Mouse (Mus musculus): Measurements from ENCODE around the gene Zdhhc22. TPM values are rescaled to one million over a fixed set of nuclear protein-coding genes. Genes with fewer than 3 reads are reported as not detected.

The Zdhhc22 gene
- polyA plus RNA-seq (2017; shearing (Covaris generic)) = under 1 TPM in 1 of 2 experiments, not detected in 1; 0.60 TPM

DNA sequence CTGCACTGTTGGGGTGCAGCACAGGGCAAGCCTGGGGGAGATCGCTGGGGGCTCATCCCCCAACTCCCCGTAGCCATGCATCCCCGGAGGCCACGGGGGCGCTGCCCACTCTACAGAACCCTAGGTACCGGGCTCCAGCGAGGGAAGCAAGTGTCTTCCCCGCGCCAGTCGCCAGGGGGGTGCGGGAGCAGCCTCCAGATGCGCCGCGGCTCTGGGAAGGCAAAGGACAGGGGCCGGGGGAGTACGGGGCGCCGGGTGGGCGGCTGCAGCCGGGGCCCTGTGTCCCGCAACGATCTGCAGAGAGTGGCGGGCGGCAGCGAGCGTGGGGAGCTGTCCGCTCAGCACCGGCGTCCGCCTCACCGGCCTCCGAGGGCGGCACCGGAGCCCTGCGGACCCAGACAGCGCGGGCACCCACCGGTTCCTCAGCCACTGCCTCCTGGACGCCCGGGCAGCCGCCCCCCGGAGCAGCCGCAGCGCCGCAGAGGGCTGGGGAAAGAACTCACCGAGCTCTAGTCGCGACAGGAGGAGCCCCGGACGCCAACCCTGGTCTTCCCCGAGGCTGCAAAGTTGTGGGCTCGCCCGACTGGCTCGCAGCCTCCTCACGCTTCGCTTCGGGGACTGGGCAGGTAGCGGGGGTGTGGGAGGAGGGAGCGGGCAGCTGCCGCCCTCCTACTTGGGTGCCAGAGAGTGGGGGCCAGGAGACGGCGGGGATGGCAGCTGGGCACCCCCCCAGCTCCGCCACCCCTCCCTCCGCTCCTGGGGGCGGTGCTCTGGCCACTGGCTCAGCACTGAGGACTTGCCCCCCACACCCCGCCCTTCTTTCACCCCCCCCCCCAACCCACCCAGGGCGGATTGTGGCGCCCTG lies at the start of gene Zdhhc22:
Gene Zdhhc22 (minus strand): TSS at position 541 of the 865 bp plus-strand sequence.
- no peak for ATAC-seq

DNA sequence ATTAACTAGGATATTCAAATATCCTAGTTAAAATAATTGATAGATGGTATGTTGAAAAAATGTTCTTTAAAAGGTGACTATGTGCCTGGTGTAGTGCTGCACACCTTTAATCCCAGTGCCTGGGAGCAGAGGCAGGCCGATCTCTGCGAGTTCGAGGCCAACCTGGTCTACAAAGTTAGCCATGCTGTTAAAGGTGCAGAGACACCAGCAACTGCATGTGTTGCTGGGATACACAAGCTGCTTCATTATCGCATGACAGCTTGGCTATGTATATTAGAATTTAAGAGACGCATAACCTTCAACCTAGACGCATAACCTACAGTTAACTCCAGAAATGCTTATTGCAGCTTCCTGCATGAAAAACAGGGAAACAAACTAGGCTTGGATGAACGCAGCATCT lies 46.4 kb upstream of the Zdhhc22 start:
- ATAC-seq = no peak

DNA sequence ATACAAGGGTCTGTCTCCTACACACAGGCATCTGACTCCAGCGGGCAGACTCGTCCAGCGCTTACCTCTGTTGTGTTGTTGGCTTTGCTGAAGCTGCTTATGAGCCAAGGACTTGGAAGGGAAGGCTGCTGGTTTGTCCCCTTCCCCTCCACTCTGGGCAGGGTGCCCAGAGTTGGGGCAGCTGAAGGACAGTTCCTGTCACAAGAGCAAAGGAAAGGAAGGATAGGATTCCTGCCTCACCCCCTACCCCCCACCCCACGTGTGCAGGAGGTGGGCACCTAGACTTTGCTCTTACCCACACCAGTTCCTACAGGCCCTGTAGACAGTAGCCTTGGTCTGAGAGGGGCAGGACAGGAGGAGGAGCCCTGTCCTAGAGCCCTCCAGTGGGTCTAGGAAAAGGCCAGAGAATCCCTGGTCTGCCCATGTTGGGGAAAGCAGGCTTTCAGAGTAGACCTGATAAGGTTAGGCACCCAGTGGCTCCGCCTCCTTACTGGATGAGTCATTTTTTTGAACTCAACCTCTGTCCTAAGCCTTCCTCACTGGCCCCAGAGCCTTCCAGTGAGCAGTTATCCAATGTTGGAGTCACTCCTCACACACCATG lies 41.0 kb upstream of the Zdhhc22 start:
- ATAC-seq = no peak

DNA sequence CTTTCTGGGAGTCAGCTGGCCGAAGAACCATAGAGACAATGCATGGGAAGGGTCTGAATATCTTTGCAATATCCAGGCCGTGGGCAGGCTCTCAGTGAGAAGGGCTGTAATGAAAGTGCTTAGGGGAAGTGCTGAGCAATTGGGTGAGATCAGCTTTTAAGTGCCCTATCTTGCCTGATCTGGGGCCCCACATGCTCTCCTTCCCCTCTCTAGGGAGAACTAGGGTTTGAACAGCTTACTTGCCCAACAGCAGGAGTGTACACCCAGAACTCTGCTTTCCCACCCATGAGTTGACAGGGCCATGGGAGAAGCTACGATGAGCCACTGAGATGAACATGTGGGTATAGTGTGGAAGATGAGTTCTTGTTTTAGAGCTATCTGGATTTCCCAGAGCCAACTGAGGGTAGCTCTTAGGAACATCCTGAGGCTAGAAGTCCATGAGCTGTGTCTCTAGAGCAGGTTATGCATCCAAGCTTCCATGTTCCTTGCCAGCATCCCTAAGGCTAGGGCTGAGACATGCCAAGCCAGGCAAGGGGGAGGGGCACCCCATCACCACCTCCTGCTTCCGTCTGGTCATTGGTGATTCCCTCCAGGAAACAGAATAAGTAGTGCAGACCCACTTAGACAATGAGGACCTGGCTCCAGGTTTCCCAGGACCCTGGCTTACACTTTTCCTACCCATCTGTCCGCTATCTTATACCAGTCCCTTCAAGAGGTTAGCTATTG lies 39.2 kb upstream of the Zdhhc22 start:
- ATAC-seq = no peak

DNA sequence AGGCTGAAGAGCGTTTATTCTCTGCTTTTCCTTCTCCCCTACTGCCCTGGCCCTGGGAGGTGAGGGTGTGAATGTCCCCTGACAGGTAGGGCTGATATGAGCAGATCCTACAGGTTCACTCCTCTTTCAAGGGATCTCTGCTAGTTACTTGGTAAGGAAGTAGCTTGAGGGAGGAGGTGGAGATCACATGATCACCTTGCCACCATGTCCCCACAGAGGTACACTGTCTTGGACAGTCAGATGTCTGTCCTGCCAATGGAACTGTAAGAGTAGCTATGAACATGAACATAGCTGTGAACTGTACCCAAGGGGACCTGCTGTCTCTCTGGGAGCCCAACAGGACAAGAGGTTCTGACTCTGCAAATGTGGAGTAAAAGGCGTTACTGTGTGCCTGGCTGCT lies 37.8 kb upstream of the Zdhhc22 start:
- no peak for ATAC-seq

GRCm38 (mm10) chr12:87027391-87027790 lies 37.2 kb upstream of the Zdhhc22 start:
- ATAC-seq = no peak

DNA sequence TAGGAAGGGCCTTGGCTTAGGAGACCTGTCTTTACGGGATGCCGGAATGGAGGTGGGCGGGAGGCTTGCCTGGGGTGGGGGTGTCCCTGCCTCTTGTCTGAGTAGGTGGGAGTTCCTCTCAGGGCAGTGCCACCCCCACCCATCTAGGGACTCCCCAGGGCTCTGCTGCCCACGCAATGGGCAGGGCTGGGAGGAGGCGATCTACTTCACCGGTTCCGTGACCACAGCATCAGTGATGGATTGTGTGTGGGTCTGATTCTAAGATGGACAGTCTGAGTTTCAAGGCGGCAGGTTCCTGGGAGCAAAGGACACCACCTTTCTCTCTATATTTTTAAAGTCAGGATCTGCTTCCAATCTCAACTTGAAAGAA lies 36.6 kb upstream of the Zdhhc22 start:
- no peak for ATAC-seq

GRCm38 (mm10) chr12:87026109-87026870 lies 36.1 kb upstream of the Zdhhc22 start:
- no peak for ATAC-seq

DNA sequence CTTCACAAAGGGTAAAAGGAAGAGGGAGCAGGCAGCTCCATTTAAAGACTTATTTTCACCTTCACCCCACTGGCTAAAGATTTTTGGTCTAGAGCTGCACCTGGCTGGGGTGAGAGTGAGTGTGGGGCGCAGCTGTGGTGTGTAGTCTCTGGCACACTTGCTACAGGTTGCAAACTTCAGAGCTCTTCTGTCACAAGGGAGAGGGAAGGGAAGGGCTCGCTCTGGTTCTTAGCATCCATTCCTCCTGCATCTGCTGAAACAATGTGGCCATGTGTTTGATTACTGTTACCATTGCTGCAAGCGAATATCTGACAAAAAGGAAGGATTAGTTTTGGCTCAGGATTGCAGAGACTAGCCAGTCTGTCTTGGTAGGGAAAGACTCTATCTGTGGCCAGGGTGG lies 33.2 kb upstream of the Zdhhc22 start:
- ATAC-seq = no peak

GRCm38 (mm10) chr12:87022006-87022405 lies 31.8 kb upstream of the Zdhhc22 start:
- ATAC-seq = no peak

DNA sequence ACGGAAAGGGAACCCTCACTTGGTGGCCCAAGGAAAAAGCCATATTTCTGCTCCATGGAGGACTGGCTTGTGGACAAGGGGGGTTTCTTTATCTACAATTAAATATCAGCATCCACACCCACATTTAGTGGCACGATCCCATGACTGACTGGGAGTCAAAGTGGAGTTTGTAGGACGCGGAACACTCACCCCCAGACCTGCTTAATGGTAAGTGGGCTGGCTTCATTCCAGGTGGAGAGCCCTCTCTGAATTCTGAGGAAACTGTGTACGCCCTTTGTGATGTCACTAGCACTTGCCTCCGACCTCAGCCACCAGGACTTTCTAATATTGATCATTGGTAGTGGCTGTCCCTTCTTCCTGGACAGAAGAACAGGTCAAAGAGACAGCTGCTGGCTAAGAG lies 30.8 kb upstream of the Zdhhc22 start, which contains the start of gene Tmem63c:
Gene Tmem63c (plus strand): TSS at position 301 of the 400 bp plus-strand sequence.
- no peak for ATAC-seq

- no peak for ATAC-seq
Observed at GRCm38 (mm10) chr12:87018756-87019155, 28.5 kb upstream of the Zdhhc22 start.

GRCm38 (mm10) chr12:87017041-87017440 lies 26.8 kb upstream of the Zdhhc22 start:
- ATAC-seq = no peak

- ATAC-seq = no peak
Observed at GRCm38 (mm10) chr12:87004596-87004995, 14.4 kb upstream of the Zdhhc22 start.

DNA sequence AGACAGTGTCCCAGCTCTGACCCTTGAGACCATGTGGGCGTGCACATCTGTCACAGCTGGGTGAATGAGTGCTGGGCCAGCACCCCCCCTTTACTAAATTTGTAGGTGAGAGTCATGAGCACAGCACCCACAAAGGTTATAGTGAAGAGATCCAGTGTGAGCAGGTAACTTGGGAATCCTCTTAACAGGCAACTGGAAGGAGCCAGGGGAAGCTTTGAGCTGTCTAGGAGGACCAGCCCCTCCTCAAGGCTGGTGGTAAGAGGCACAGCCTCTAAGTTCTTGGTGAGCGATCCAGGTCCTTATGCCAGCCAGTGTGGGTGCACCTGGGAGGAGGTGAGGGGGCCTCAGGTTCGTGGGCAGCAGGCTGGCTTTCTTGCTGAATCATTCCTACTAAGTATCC lies 13.4 kb upstream of the Zdhhc22 start:
- no peak for ATAC-seq

DNA sequence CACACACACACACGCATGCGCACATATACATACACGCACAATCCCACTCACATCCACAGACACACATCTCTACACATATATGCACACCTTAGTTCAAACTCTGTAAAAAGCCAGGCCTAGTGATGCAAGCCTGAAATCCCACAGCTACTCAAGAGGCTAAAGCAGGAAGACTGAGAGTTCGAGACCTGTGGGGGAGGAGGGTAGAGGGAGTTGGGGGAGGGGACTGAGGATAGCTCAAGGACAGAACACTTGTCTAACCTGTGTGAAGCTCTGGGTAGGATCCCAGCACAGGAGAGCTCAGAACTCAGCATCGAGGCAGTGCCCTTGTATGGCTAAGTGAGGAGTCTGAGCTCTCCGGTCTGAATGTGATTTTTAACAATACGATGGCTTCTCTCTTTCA lies 12.6 kb upstream of the Zdhhc22 start:
- no peak for ATAC-seq

GRCm38 (mm10) chr12:87002209-87002608 lies 12.0 kb upstream of the Zdhhc22 start:
- no peak for ATAC-seq

GRCm38 (mm10) chr12:87000840-87001176 lies 10.6 kb upstream of the Zdhhc22 start:
- no peak for ATAC-seq

DNA sequence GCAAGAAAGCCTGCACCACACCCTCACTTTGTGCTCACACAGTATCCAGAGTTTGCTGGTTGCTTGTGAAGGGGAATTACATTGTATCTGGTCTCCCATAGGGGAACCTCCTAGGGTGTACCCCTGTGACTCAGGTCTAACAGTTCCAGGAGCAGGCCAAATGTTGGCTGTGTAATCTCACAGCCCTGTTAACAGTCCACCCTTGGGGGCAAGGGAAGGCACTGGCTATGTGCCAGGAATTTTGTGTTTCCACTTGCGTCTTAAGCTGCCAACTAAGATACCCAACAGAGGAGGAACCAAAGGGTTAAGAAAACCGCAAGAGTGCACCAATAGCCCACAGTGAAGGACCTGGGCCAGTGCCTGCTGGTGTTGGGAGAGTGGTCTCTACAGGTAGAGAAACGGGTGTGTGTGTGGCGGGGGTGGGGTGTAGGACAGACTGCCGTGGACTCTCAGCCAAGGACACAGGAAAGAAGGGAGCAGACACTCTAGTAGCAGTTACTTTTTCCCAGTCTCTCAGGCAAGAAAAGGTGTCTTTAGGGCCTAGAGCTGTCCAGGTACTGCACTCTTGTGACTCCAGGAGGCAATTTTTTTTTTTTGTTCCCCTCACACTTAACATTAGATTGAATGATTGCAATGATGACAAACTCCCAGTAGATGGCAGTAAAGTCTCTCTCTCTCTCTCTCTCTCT lies 10.1 kb upstream of the Zdhhc22 start:
- ATAC-seq = no peak

GRCm38 (mm10) chr12:86999283-86999820 lies 9.1 kb upstream of the Zdhhc22 start:
- ATAC-seq = no peak

GRCm38 (mm10) chr12:86998699-86999098 lies 8.5 kb upstream of the Zdhhc22 start:
- ATAC-seq = no peak

GRCm38 (mm10) chr12:86995931-86996330 lies 5.7 kb upstream of the Zdhhc22 start:
- no peak for ATAC-seq
